Mouse (Mus musculus): ENCODE measurements around the gene Mindy2. TPM values are rescaled to one million over a fixed set of nuclear protein-coding genes. Genes with fewer than 3 reads are reported as not detected.

Mindy2 gene
- polyA plus RNA-seq, 1 experiment: 4.0 TPM

GRCm38 (mm10) chr9:70611026-70611673 lies 45.8 kb downstream of the Mindy2 start:
- TF ChIP-seq TCF3 (IDR thresholded peaks at IDR 0.05; ENCODE audit: insufficient read length, low read depth) (no peak), POLR2A (IDR thresholded peaks at IDR 0.05; ENCODE audit: insufficient read length, low read depth) (no peak), E2F4 (IDR thresholded peaks at IDR 0.05; ENCODE audit: insufficient read depth) (no peak), MYOG (IDR thresholded peaks at IDR 0.05; ENCODE audit: control insufficient read depth in 1 of 3, insufficient read depth in 1 of 3, insufficient read length in 2 of 3, low read depth in 2 of 3) (no peak), MAX (IDR thresholded peaks at IDR 0.05; ENCODE audit: low read depth) (no peak), CEBPB (IDR thresholded peaks at IDR 0.05; ENCODE audit: insufficient read depth, poor library complexity, severe bottlenecking) (no peak), SRF (IDR thresholded peaks at IDR 0.05; ENCODE audit: control insufficient read depth, insufficient read length, low read depth) (no peak)
- Histone ChIP-seq H3K4me3 (no peak overlapping the region), H3K27me3 (ENCODE audit: control insufficient read depth, insufficient read depth, insufficient read length) (no peaks in the 10 kb centered on the region), H3ac (ENCODE audit: control insufficient read depth, insufficient read length) (no peak overlapping the region), H3K36me3 (ENCODE audit: control insufficient read depth, insufficient read depth) (peaks cover 10% of the 10 kb centered on the region), H3K79me2 (ENCODE audit: control insufficient read depth, insufficient read depth) (no peaks in the 10 kb centered on the region), H3K4me2 (ENCODE audit: low read depth) (no peak overlapping the region)

DNA sequence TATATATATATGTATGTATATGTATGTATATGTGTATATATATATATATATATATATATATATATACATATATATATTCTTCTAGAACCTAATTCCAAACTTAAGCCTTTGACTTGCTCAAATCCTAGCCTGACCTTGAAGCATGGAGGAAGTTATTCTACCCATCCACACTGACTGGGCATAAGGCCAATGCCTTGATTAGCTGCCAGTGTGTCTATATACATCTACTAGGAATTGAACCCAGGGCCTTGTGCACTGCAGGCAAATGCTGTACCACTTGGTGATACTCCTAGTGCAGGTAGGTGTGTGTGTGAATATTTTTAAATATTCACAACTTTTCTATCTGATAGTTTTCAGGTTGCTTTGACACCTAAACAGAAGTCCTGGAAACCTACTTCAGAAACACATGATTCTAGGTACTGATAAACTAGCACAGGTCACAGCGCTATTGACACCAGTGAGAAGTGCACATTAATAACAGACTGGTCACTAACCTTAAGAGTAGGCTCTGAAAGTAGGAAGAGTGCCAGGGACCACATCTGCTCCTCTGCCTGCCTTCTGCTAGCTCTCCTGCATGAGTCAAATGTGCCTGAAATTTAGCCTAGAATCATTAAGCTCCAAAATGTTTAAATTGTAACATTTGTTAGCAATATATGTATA lies 54.7 kb downstream of the Mindy2 start:
- TF ChIP-seq USF1 (IDR thresholded peaks at IDR 0.05; ENCODE audit: low read depth): no peak
- no peak for TF ChIP-seq TCF3 (IDR thresholded peaks at IDR 0.05; ENCODE audit: insufficient read length, low read depth)
- no peak for TF ChIP-seq SRF (IDR thresholded peaks at IDR 0.05; ENCODE audit: control insufficient read depth, insufficient read length, low read depth)
- TF ChIP-seq E2F4 (IDR thresholded peaks at IDR 0.05; ENCODE audit: insufficient read depth): no peak
- TF ChIP-seq MYOG (IDR thresholded peaks at IDR 0.05; ENCODE audit: control insufficient read depth in 1 of 3, insufficient read depth in 1 of 3, insufficient read length in 2 of 3, low read depth in 2 of 3): no peak
- TF ChIP-seq MAX (IDR thresholded peaks at IDR 0.05; ENCODE audit: low read depth): no peak
- no peak for TF ChIP-seq MYOD1 (IDR thresholded peaks at IDR 0.05; ENCODE audit: control insufficient read depth in 1 of 3, insufficient read length in 2 of 3, low read depth in 2 of 3)
- Histone ChIP-seq H3K4me2 (ENCODE audit: low read depth) (no peak overlapping the region), H3ac (ENCODE audit: control insufficient read depth, insufficient read length) (no peak overlapping the region), H3K79me2 (ENCODE audit: control insufficient read depth, insufficient read depth) (no peaks in the 10 kb centered on the region), H3K27me3 (ENCODE audit: control insufficient read depth, insufficient read depth, insufficient read length) (no peaks in the 10 kb centered on the region), H3K36me3 (ENCODE audit: control insufficient read depth, insufficient read depth) (peaks cover 36% of the 10 kb centered on the region), H3K4me3 (no peak overlapping the region)

- no peak for TF ChIP-seq MYOD1 (IDR thresholded peaks at IDR 0.05; ENCODE audit: control insufficient read depth in 1 of 3, insufficient read length in 2 of 3, low read depth in 2 of 3)
- TF ChIP-seq POLR2A (IDR thresholded peaks at IDR 0.05; ENCODE audit: insufficient read length, low read depth): no peak
- no peak for TF ChIP-seq USF1 (IDR thresholded peaks at IDR 0.05; ENCODE audit: low read depth)
- TF ChIP-seq E2F4 (IDR thresholded peaks at IDR 0.05; ENCODE audit: insufficient read depth): no peak
- no peak for TF ChIP-seq SRF (IDR thresholded peaks at IDR 0.05; ENCODE audit: control insufficient read depth, insufficient read length, low read depth)
- no peak for TF ChIP-seq CEBPB (IDR thresholded peaks at IDR 0.05; ENCODE audit: insufficient read depth, poor library complexity, severe bottlenecking)
- H3K36me3 ChIP-seq (ENCODE audit: control insufficient read depth, insufficient read depth): peaks cover 31% of the 10 kb centered on the region
- no peaks in the 10 kb centered on the region for H3K27me3 ChIP-seq (ENCODE audit: control insufficient read depth, insufficient read depth, insufficient read length)
- no peak overlapping the region for H3ac ChIP-seq (ENCODE audit: control insufficient read depth, insufficient read length)
- no peak overlapping the region for H3K4me2 ChIP-seq (ENCODE audit: low read depth)
- no peaks in the 10 kb centered on the region for H3K79me2 ChIP-seq (ENCODE audit: control insufficient read depth, insufficient read depth)
- no peak overlapping the region for H3K4me3 ChIP-seq
These were observed 58.7 kb downstream of the Mindy2 start for GRCm38 (mm10) chr9:70598271-70598670.

GRCm38 (mm10) chr9:70591486-70591885 lies 65.5 kb downstream of the Mindy2 start:
- no peak overlapping the region for H3K4me2 ChIP-seq (ENCODE audit: low read depth)
- H3K27me3 ChIP-seq (ENCODE audit: control insufficient read depth, insufficient read depth, insufficient read length): no peaks in the 10 kb centered on the region
- peaks cover 74% of the 10 kb centered on the region for H3K36me3 ChIP-seq (ENCODE audit: control insufficient read depth, insufficient read depth)
- H3K79me2 ChIP-seq (ENCODE audit: control insufficient read depth, insufficient read depth): no peaks in the 10 kb centered on the region
- H3K4me3 ChIP-seq: no peak overlapping the region
- TF ChIP-seq USF1 (IDR thresholded peaks at IDR 0.05; ENCODE audit: low read depth): no peak
- no peak for TF ChIP-seq TCF3 (IDR thresholded peaks at IDR 0.05; ENCODE audit: insufficient read length, low read depth)
- no peak for TF ChIP-seq MYOD1 (IDR thresholded peaks at IDR 0.05; ENCODE audit: control insufficient read depth in 1 of 3, insufficient read length in 2 of 3, low read depth in 2 of 3)
- TF ChIP-seq MYOG (IDR thresholded peaks at IDR 0.05; ENCODE audit: control insufficient read depth in 1 of 3, insufficient read depth in 1 of 3, insufficient read length in 2 of 3, low read depth in 2 of 3): no peak
- TF ChIP-seq CEBPB (IDR thresholded peaks at IDR 0.05; ENCODE audit: insufficient read depth, poor library complexity, severe bottlenecking): no peak
- TF ChIP-seq SRF (IDR thresholded peaks at IDR 0.05; ENCODE audit: control insufficient read depth, insufficient read length, low read depth): no peak
- no peak for TF ChIP-seq TCF12 (IDR thresholded peaks at IDR 0.05; ENCODE audit: insufficient read depth, poor library complexity, severe bottlenecking)
- TF ChIP-seq E2F4 (IDR thresholded peaks at IDR 0.05; ENCODE audit: insufficient read depth): no peak
- no peak for TF ChIP-seq REST (IDR thresholded peaks at IDR 0.05; ENCODE audit: insufficient read depth, insufficient read length)
- no peak for TF ChIP-seq POLR2AphosphoS2 (IDR thresholded peaks at IDR 0.05; ENCODE audit: insufficient read length, low read depth)
- no peak for TF ChIP-seq POLR2A (IDR thresholded peaks at IDR 0.05; ENCODE audit: insufficient read length, low read depth)
- TF ChIP-seq MAX (IDR thresholded peaks at IDR 0.05; ENCODE audit: low read depth): no peak
- H3ac ChIP-seq (ENCODE audit: control insufficient read depth, insufficient read length): no peak overlapping the region

DNA sequence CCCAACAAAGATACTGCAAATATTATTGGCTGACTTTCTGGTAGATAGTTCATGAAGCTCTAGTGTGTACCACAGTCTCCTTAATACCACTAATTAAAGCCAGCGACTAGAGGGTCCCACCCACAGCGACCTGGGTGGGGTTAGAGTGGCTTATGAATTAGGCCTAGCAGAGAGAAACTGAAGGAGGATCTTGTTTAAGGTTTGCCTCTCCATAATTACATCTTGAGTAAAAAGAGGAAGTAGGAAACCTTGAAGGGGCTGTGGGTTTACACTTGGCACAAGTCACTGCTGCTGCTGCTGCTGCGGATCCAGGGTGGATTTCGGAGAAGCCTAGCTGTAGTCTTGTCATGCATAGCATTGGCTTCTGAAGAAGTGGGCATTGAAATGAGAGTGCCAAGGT lies 66.2 kb downstream of the Mindy2 start:
- no peak for TF ChIP-seq USF1 (IDR thresholded peaks at IDR 0.05; ENCODE audit: low read depth)
- no peak for TF ChIP-seq SRF (IDR thresholded peaks at IDR 0.05; ENCODE audit: control insufficient read depth, insufficient read length, low read depth)
- no peak for TF ChIP-seq POLR2A (IDR thresholded peaks at IDR 0.05; ENCODE audit: insufficient read length, low read depth)
- TF ChIP-seq MYOG (IDR thresholded peaks at IDR 0.05; ENCODE audit: control insufficient read depth in 1 of 3, insufficient read depth in 1 of 3, insufficient read length in 2 of 3, low read depth in 2 of 3): no peak
- TF ChIP-seq POLR2AphosphoS2 (IDR thresholded peaks at IDR 0.05; ENCODE audit: insufficient read length, low read depth): no peak
- TF ChIP-seq MAX (IDR thresholded peaks at IDR 0.05; ENCODE audit: low read depth): no peak
- TF ChIP-seq E2F4 (IDR thresholded peaks at IDR 0.05; ENCODE audit: insufficient read depth): no peak
- no peak for TF ChIP-seq TCF12 (IDR thresholded peaks at IDR 0.05; ENCODE audit: insufficient read depth, poor library complexity, severe bottlenecking)
- no peak for TF ChIP-seq REST (IDR thresholded peaks at IDR 0.05; ENCODE audit: insufficient read depth, insufficient read length)
- no peak for TF ChIP-seq MYOD1 (IDR thresholded peaks at IDR 0.05; ENCODE audit: control insufficient read depth in 1 of 3, insufficient read length in 2 of 3, low read depth in 2 of 3)
- TF ChIP-seq TCF3 (IDR thresholded peaks at IDR 0.05; ENCODE audit: insufficient read length, low read depth): no peak
- TF ChIP-seq CEBPB (IDR thresholded peaks at IDR 0.05; ENCODE audit: insufficient read depth, poor library complexity, severe bottlenecking): no peak
- Histone ChIP-seq H3K79me2 (ENCODE audit: control insufficient read depth, insufficient read depth) (no peaks in the 10 kb centered on the region), H3K4me3 (no peak overlapping the region), H3K4me2 (ENCODE audit: low read depth) (no peak overlapping the region), H3K36me3 (ENCODE audit: control insufficient read depth, insufficient read depth) (peaks cover 75% of the 10 kb centered on the region), H3K27me3 (ENCODE audit: control insufficient read depth, insufficient read depth, insufficient read length) (no peaks in the 10 kb centered on the region), H3ac (ENCODE audit: control insufficient read depth, insufficient read length) (no peak overlapping the region)

All from myocyte (in vitro differentiated cells).